ENCODE assay signal across 8 mouse cellular contexts in the genomic region with DNA sequence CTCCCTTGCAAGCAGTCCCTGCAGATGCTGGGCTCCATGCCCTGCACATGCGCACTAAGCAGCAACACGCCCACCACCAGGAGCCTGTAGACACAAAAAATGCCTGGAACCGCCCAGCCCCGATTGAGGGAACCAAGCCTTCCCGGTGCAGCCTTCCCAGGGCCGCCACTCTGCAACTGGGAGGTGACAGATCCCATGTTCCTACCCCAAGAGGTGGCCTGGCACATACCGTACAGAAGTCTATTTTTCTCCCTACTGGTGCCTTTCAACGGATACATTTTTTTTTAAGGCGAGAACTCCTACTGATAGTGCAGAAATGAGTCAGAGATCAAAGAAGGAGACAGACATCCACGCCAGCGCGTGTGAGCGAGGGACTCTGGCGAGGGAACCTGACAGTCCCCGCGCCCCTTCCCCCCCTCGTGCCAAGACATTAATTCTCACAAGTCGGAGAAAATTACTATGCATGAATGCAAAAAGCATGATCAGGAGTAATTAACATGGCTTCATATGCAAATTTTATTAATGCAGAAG. TPM values are rescaled to one million over a fixed set of nuclear protein-coding genes. Genes with fewer than 3 reads are reported as not detected.
A peak's percentile ranks its signal among the peaks of the same experiment; 100 is the strongest.
DNase-seq lines count a peak whose midpoint lies in the region; ATAC-seq and TF ChIP-seq lines count a peak whose summit lies in the region.

No protein-coding gene starts in this region.

- H3K4me1 ChIP-seq in hindbrain, embryonic 13.5 days (replicated peaks) = peaks cover 94% of the 10 kb centered on the region
- H3K4me1 ChIP-seq in limb, embryonic 13.5 days = peaks cover 83% of the 10 kb centered on the region

- TF ChIP-seq CTCF in brain, embryonic 14.5 days (IDR thresholded peaks at IDR 0.05; ENCODE audit: borderline replicate concordance, extremely low read depth, insufficient read depth, insufficient read length) = no peak

- 20% methylated on average over 18 of the region's 18 CpGs for WGBS in hindbrain, embryonic 13.5 days
- 45% methylated on average over 18 of the region's 18 CpGs for WGBS in limb, embryonic 13.5 days

- H3K4me3 ChIP-seq in hindbrain, embryonic 13.5 days = peak overlapping the region; percentile 19
- H3K4me3 ChIP-seq in limb, embryonic 13.5 days = no peak overlapping the region

- no peaks in the 10 kb centered on the region for H3K9me3 ChIP-seq in hindbrain, embryonic 13.5 days
- H3K9me3 ChIP-seq in limb, embryonic 13.5 days = no peaks in the 10 kb centered on the region

- no peak for TF ChIP-seq POLR2A in brain, embryonic 14.5 days (IDR thresholded peaks at IDR 0.05; ENCODE audit: borderline replicate concordance, extremely low read depth, insufficient read depth, insufficient read length, poor library complexity, severe bottlenecking)

- no peaks in the 10 kb centered on the region for H3K27me3 ChIP-seq in hindbrain, embryonic 13.5 days
- no peaks in the 10 kb centered on the region for H3K27me3 ChIP-seq in limb, embryonic 13.5 days

- H3K9ac ChIP-seq in hindbrain, embryonic 13.5 days = peak overlapping the region; percentile 49; the same call in 1 of the 2 replicates
- H3K9ac ChIP-seq in limb, embryonic 13.5 days = no peak overlapping the region

- ATAC-seq in CD4-positive, CD25-positive, alpha-beta regulatory T cell, adult 4 months = peak; percentile 15
- ATAC-seq in hindbrain, embryonic 13.5 days (ENCODE audit: low FRiP score) = peak; percentile 51
- ATAC-seq in limb, embryonic 13.5 days (ENCODE audit: low FRiP score, low read depth) = no peak

- peak overlapping the region; percentile 91 for H3K27ac ChIP-seq in hindbrain, embryonic 13.5 days
- H3K27ac ChIP-seq in limb, embryonic 13.5 days = no peak overlapping the region

- no peaks in the 10 kb centered on the region for H3K36me3 ChIP-seq in hindbrain, embryonic 13.5 days
- no peaks in the 10 kb centered on the region for H3K36me3 ChIP-seq in limb, embryonic 13.5 days

- DNase-seq in brain, embryonic 14.5 days (ENCODE audit: low read depth) = peak; percentile 93
- no peak for DNase-seq in urinary bladder, adult 18-20 months (ENCODE audit: low spot score in 2 of 2)
- DNase-seq in urinary bladder, adult 2 months (ENCODE audit: low spot score) = no peak
- no peak for DNase-seq in embryo, embryonic 10 days (ENCODE audit: low spot score)
- DNase-seq in lung, postnatal 25 days (ENCODE audit: low spot score) = no peak

- peak overlapping the region; percentile 54 for H3K4me2 ChIP-seq in hindbrain, embryonic 13.5 days
- peak overlapping the region; percentile 30; the same call in 1 of the 2 replicates for H3K4me2 ChIP-seq in limb, embryonic 13.5 days (replicated peaks)

RNA-seq across cellular contexts. Expression of a gene that starts 33.5 kb away (rescaled TPM):
- polyA plus RNA-seq in CD4-positive, CD25-positive, alpha-beta regulatory T cell, adult 4 months (2017; shearing (Covaris generic)) = 10 to 100 TPM; 40.0 to 41.6 TPM
- polyA plus RNA-seq in brain, embryonic 14.5 days (2012; rRNA removed) = 67.1 and 73.3 TPM in 2 replicates
- polyA plus RNA-seq in hindbrain, embryonic 13.5 days (2015; fragmentation: Nextera tagmentation; extraction: Ambion mirVana) = 27.0 and 31.0 TPM in 2 replicates
- 12.6 and 14.1 TPM in 2 replicates for polyA plus RNA-seq in limb, embryonic 13.5 days (2015; fragmentation: Nextera tagmentation; extraction: Ambion mirVana)
- polyA plus RNA-seq in urinary bladder, adult 2 months (2012; rRNA removed) = 0.44 and 0.77 TPM in 2 replicates
